Mouse (Mus musculus): ENCODE results near the gene Mapk8.

Mapk8 gene

GRCm38 (mm10) chr14:33398065-33398860, 48.7 kb downstream of the Mapk8 start:
- no peak for DNase-seq (ENCODE audit: low spot score in 2 of 2)

DNA sequence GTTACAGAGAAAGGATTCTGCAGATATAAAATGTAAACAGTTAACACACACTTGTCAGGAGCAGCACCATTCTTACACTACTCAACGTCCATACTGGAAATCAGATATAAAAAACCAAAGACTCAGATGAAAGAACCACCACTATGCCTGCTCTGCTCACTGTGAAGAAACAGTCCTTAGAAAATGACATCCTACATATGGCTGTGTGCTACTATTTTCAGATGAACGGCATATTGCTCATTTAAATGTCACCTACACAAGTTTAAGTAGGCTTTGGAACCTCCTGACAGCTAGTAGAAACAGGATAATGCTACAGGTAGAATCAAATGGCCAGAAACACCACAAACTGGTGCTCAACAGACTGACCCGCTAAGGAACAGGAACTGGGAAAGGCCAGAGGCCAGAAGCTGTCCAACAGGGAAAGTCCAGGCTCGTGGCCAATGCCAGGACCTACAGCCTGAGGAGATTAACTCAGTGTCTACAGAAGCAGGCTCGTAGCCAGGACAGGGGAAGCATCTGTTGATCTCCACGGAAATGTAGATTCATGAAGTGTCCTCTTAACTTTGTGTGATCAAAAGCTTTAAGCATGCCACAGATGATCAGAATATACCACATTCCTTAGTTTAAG, 66.0 kb downstream of the Mapk8 start:
- no peak for DNase-seq (ENCODE audit: low spot score in 2 of 2)

DNA sequence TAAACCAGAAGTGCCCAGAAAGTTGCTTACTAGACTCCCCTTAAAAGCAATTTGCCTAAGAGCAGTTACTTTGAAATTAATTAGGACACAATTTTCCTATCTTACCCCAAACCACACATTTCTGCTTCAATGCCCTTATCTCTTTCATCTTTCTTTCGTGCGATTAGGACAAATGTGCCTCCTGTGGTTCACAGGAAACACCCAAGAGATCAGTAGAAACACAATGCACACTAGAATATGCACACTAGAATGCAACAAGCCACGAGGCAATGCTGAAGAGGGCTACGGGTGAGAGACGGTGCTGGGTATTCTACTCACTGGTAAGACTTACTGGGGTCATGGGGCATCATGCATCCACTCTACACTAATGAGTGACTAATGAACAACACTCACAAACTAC, 68.2 kb downstream of the Mapk8 start:
- DNase-seq (ENCODE audit: low spot score in 2 of 2) = no peak

GRCm38 (mm10) chr14:33377211-33377610, 69.7 kb downstream of the Mapk8 start:
- no peak for DNase-seq (ENCODE audit: low spot score in 2 of 2)

GRCm38 (mm10) chr14:33374089-33374488, 72.9 kb downstream of the Mapk8 start:
- DNase-seq (ENCODE audit: low spot score in 2 of 2) = no peak

DNA sequence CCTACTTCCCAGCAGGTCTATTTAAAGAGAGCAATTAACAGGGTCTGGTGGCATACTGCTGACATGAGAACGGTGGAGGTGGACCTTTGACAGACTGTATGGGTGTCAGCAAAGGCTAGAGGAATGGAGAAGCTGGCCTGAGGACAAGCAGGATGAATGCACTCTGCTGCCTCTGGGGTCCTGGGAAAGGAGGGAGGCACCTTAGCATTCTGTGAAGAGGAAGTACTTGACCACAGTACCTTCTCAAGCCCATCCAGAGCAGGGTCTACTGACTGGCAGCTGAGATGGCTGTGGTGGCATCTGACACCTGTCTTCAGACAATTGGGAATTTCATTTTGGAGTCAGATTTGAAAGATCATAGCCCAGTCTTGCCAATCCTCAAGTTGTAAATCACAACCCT, 73.7 kb downstream of the Mapk8 start:
- no peak for DNase-seq (ENCODE audit: low spot score in 2 of 2)

DNA sequence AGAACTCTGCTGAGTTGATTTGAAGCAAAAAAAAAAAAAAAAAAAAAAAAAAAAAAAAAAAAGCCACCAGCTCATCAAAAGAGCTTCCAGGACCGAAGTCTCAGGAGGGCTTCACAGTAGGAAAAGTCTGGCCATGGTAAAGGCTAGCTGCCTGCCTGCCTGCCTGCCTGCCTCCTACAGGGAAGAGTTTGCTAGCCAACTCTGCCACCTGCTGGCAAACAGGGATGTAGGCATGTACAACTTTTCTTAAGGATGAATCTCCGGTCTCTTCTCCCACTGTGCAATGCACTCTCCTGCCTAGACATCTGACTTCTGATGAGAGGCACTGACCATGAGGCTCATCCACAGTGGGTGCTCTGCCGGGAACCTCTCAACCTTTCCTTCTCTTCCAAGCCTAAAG, 75.7 kb downstream of the Mapk8 start:
- peak; percentile 30 to 46 for DNase-seq (ENCODE audit: low spot score in 2 of 2)

- no peak for DNase-seq (ENCODE audit: low spot score in 2 of 2)
These were observed 76.9 kb downstream of the Mapk8 start for GRCm38 (mm10) chr14:33370056-33370455.

DNA sequence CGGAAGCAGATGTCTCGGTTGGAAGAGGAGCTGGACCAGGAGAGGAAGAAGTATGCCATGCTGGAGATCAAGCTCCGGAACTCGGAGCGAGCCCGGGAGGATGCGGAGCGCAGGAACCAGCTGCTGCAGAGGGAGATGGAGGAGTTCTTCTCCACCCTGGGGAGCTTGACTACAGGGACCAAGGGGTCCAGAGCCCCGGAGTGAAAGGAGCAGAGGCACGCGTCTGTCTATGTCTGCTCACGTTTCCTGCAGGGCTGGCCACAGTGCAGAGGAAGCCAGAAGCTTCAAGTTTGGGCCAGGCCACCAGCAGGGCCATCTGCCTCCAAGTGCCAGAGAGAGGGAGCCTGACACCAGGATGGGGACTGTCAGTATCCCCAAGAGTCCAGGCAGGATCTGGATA, 77.6 kb downstream of the Mapk8 start:
- DNase-seq (ENCODE audit: low spot score in 2 of 2) = no peak

GRCm38 (mm10) chr14:33366891-33367777, 79.8 kb downstream of the Mapk8 start:
- no peak for DNase-seq (ENCODE audit: low spot score in 2 of 2)

DNA sequence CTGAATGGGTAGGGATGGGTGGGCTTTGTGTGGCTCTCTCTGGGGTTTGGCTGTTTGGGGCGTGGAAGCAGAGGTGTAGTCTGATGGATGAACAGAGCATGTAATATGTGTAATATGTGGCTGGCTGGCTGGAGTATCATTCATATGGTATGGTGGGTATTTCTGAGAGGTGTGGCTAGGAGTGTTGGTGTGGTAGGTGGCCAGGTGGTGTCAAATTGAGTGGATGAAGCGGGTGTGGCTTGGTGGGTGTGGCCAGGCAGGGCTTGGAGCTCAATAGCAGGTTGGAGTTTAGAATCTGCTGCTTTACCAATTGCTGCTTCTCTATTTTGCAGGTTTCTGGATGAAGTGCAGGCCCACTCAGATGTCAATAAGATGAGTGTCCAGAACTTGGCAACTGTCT, 82.9 kb downstream of the Mapk8 start:
- DNase-seq (ENCODE audit: low spot score in 2 of 2) = no peak

GRCm38 (mm10) chr14:33363611-33364010, 83.3 kb downstream of the Mapk8 start:
- DNase-seq (ENCODE audit: low spot score in 2 of 2) = no peak

DNA sequence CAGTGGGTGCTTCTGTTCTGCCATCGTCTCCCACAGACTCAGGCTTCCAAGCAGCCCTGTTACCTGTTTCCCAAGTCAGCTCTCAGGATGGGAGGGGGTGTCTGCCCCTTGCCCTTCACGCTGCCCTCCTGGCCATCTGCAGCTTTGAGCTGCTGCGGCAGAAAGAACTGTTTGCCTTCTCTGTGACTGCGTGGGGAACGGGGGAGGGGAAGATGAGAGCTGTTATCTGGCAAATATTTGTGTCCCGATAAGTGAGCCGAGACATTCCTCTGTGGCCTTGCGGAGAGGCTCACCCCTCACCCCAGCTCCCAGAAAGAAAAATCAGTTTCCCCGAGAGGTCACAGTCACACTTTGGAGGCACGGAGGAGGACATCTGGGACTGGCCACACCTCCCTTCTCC, 84.2 kb downstream of the Mapk8 start:
- DNase-seq (ENCODE audit: low spot score in 2 of 2) = no peak

DNA sequence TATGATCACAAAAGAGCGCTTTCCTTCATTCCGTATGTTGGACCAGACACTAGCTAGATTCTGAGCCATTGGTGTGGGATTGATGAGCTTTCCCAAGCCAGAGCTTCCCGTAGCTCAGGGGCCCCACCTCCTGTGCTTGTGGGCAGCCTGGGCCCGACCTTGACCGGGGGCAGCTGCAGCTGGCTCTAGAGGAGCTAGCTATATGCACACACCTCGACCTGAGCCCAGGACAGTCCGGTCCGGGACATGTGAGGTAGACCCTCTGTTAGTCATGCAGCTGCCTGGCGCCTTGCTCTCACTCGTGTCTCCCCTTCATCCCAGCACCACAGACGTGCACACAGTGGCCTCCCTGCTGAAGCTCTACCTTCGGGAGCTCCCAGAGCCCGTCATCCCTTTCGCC, 84.8 kb downstream of the Mapk8 start:
- DNase-seq (ENCODE audit: low spot score in 2 of 2) = no peak

DNA sequence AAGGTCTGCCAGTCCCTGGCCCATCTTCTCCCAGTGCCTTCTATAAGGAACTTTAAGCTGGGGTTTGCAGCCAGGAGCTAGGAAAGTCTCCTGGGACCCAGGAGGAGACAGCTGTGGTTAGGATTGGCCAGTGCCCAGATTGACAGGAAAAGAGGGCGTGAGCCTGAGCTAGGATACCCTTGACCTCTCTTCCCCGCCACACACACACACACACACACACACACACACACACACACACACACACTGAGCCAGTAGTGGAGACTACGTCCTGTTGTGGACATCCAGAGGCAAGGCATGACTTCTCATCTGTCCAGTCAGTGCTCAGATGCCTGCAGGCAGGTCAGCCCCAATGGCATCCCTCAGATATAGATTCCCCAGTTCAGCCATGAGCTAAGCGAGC, 85.4 kb downstream of the Mapk8 start:
- no peak for DNase-seq (ENCODE audit: low spot score in 2 of 2)

- DNase-seq (ENCODE audit: low spot score in 2 of 2) = no peak
These were observed 88.1 kb downstream of the Mapk8 start for GRCm38 (mm10) chr14:33358891-33359290.

- DNase-seq (ENCODE audit: low spot score in 2 of 2) = no peak
These were observed 89.2 kb downstream of the Mapk8 start for GRCm38 (mm10) chr14:33357600-33358368.

DNA sequence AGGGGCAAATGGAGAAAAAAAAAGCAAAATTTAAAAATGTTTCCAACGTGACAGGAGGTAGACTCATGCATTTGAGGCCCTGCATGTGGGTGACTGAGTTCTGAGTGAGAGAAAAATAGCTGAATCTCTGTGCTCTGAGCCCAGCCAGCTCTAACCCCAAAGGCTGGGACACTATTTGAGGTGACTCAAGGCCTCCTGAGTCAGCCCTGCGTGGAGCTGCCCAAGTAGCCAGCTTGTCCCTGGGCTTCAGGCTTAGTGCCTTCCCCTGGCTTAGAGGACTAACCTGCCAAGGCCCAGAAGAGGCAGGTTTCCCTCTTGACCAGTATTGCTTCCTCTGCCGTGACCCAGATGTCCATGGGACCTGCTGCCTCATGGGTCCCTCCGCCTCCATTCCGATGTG, 91.7 kb downstream of the Mapk8 start:
- no peak for DNase-seq (ENCODE audit: low spot score in 2 of 2)

- no peak for DNase-seq (ENCODE audit: low spot score in 2 of 2)
These were observed 94.1 kb downstream of the Mapk8 start for GRCm38 (mm10) chr14:33352890-33353289.

- peak; percentile 30 to 31 for DNase-seq (ENCODE audit: low spot score in 2 of 2)
These were observed 94.8 kb downstream of the Mapk8 start for GRCm38 (mm10) chr14:33351984-33352722.

- DNase-seq (ENCODE audit: low spot score in 2 of 2) = no peak
These were observed 95.9 kb downstream of the Mapk8 start for GRCm38 (mm10) chr14:33351019-33351418.

All from heart, adult 9 months (tissue).